In the genomic region with DNA sequence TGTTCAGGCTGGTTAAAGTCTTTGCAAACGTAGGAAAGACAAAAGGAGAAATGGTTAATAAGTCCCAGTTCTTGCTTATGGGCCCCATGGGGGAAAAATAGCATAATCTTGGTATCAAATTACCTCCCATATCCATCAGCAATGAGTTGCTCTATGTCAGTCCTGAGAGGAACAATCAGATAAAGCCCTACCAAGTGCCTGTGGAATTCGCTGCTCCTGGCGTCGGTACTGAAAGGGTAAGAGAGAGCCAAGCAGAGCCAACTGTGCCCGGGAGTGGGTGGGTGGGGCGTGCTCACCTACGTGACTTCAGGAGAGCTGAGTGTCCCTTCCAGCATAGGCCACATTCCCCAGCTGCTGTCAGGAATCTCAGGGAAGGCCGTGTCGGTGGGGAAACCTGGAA, we compare ENCODE assay signal across 16 mouse cellular contexts.
DNase-seq lines count a peak whose midpoint lies in the region; ATAC-seq and TF ChIP-seq lines count a peak whose summit lies in the region.
"Had no signal": no experiment of that assay in that cellular context is flagged by ENCODE, and none has a peak within 500 bp of the region (broad histone marks: within the 10 kb centered on the region; RNA-seq: fewer than 3 reads in every experiment).

No protein-coding gene starts in this region.

- H3K4me3 ChIP-seq in heart, postnatal 0 days (ENCODE audit: low read depth, low read length), result no peak overlapping the region
- H3K4me3 ChIP-seq: forebrain, embryonic 15.5 days; hindbrain, embryonic 15.5 days; layer of hippocampus, adult 2 months had no signal

- no peaks in the 10 kb centered on the region for H3K9me3 ChIP-seq in heart, postnatal 0 days (replicated peaks; ENCODE audit: control insufficient read depth, low read length)
- H3K9me3 ChIP-seq: forebrain, embryonic 15.5 days; hindbrain, embryonic 15.5 days had no signal

- no peaks in the 10 kb centered on the region for H3K27me3 ChIP-seq in heart, postnatal 0 days (ENCODE audit: control insufficient read depth, insufficient read depth, low read length)
- H3K27me3 ChIP-seq: forebrain, embryonic 15.5 days; hindbrain, embryonic 15.5 days had no signal

- H3K4me1 ChIP-seq in heart, postnatal 0 days (ENCODE audit: control insufficient read depth, insufficient read depth), result peaks cover 21% of the 10 kb centered on the region

- no peak overlapping the region for H3K27ac ChIP-seq in heart, postnatal 0 days (ENCODE audit: low read depth)
- H3K27ac ChIP-seq: forebrain, embryonic 15.5 days; hindbrain, embryonic 15.5 days; layer of hippocampus, adult 2 months had no signal

- WGBS in heart, postnatal 0 days, result 26% methylated on average over 9 of the region's 9 CpGs

- intact Hi-C loops in heart, postnatal 36 days (cut with DNase I), result no loop called here
- intact Hi-C loops in left cerebral cortex, postnatal 4 days (cut with DNase I), result no loop called here
- intact Hi-C loops in left cerebral cortex, postnatal 10 days (cut with DNase I), result no loop called here

- no peak overlapping the region for H3K9ac ChIP-seq in heart, postnatal 0 days (replicated peaks; ENCODE audit: low read depth, low read length)
- H3K9ac ChIP-seq: forebrain, embryonic 15.5 days; hindbrain, embryonic 15.5 days had no signal

- H3K36me3 ChIP-seq in heart, postnatal 0 days (replicated peaks; ENCODE audit: control insufficient read depth, insufficient read depth, low read length), result no peaks in the 10 kb centered on the region
- H3K36me3 ChIP-seq: forebrain, embryonic 15.5 days; hindbrain, embryonic 15.5 days had no signal

- TF ChIP-seq CTCF in heart, postnatal 0 days (IDR thresholded peaks at IDR 0.05; ENCODE audit: low read depth), result no peak

- ATAC-seq in heart, postnatal 0 days (ENCODE audit: insufficient read depth, low read depth), result peak; percentile 46
- no peak for ATAC-seq in monocyte, adult 5-6 weeks (replicated peaks; ENCODE audit: insufficient number of reproducible peaks, low FRiP score, low TSS enrichment, poor library complexity, severe bottlenecking)
- ATAC-seq: forebrain, embryonic 15.5 days; midbrain, embryonic 16.5 days had no signal

- no peak for DNase-seq in heart, postnatal 0 days (ENCODE audit: low spot score)
- DNase-seq in heart, postnatal 36 days, result no peak
- DNase-seq in NIH3T3 (ENCODE audit: low read depth), result peak; percentile 65
- DNase-seq in fat pad, adult 2 months (ENCODE audit: extremely low read depth, low read depth, low spot score), result peak; percentile 74
- DNase-seq in lung, postnatal 10 days, result peak; percentile 44
- DNase-seq in left cerebral cortex, postnatal 4 days, result no peak
- no peak for DNase-seq in left cerebral cortex, postnatal 10 days (ENCODE audit: extremely low spot score in 1 of 2, low spot score in 2 of 2)
- DNase-seq: adrenal gland, postnatal 25 days; cerebellum, adult 11 months; gastrocnemius, postnatal 14 days; thymus, postnatal 36 days had no signal

- no peak for TF ChIP-seq EP300 in heart, postnatal 0 days (IDR thresholded peaks at IDR 0.05; ENCODE audit: low read depth)

- peak overlapping the region; percentile 1; the same call in 1 of the 2 replicates for H3K4me2 ChIP-seq in heart, postnatal 0 days (ENCODE audit: low read depth, low read length)
- H3K4me2 ChIP-seq: forebrain, embryonic 15.5 days; hindbrain, embryonic 15.5 days had no signal

Comparison
In these comparisons a context has a peak if more than half of its experiments do, and no peak if none do; other contexts are left out.
1. DNase-seq: peak in NIH3T3 (single experiment), fat pad, adult 2 months (single experiment) and lung, postnatal 10 days (single experiment); none in heart, postnatal 0 days (single experiment), heart, postnatal 36 days (0 of 2), left cerebral cortex, postnatal 4 days (single experiment) and left cerebral cortex, postnatal 10 days (0 of 2).